In the genomic region with DNA sequence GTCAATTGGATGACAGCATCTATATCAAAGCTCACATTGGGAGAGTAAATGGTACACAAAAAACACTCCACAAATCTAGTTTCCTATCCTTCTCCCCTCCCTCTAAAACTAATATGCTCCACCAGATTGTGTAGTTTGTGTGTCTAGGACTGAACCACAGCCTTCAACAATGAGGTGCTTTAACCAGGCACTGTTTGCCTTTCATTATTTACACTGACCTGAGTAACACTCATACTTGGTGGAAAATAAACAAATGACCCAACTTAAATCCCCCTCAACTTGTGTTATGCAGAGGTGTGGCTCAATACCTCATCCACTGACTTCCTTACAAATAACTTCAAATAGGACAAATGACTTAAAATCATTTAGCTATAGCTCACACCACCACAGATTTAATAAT, we compare ENCODE assay signal across 21 mouse cellular contexts. TPM values are rescaled to one million over a fixed set of nuclear protein-coding genes. Genes with fewer than 3 reads are reported as not detected.
DNase-seq lines count a peak whose midpoint lies in the region; ATAC-seq and TF ChIP-seq lines count a peak whose summit lies in the region.
"Had no signal": no experiment of that assay in that cellular context is flagged by ENCODE, and none has a peak within 500 bp of the region (broad histone marks: within the 10 kb centered on the region; RNA-seq: fewer than 3 reads in every experiment).

No protein-coding gene starts in this region.

- no peak overlapping the region for H3K4me2 ChIP-seq in liver, postnatal 0 days (ENCODE audit: low read depth, low read length)
- H3K4me2 ChIP-seq in liver, embryonic 11.5 days, result no peak overlapping the region
- H3K4me2 ChIP-seq in lung, postnatal 0 days (replicated peaks; ENCODE audit: low read depth, low read length), result no peak overlapping the region
- no peak overlapping the region for H3K4me2 ChIP-seq in stomach, embryonic 15.5 days
- no peak overlapping the region for H3K4me2 ChIP-seq in hindbrain, embryonic 12.5 days (replicated peaks)
- H3K4me2 ChIP-seq in hindbrain, embryonic 14.5 days (replicated peaks), result no peak overlapping the region
- H3K4me2 ChIP-seq: forebrain, embryonic 13.5 days; heart, embryonic 11.5 days; hindbrain, embryonic 13.5 days had no signal

- H3K4me3 ChIP-seq in liver, postnatal 0 days (ENCODE audit: low read depth, low read length), result no peak overlapping the region
- no peak overlapping the region for H3K4me3 ChIP-seq in liver, embryonic 11.5 days (ENCODE audit: low read depth, low read length)
- H3K4me3 ChIP-seq in lung, postnatal 0 days (ENCODE audit: low read depth, low read length), result no peak overlapping the region
- no peak overlapping the region for H3K4me3 ChIP-seq in stomach, embryonic 15.5 days (replicated peaks)
- H3K4me3 ChIP-seq in hindbrain, embryonic 12.5 days, result no peak overlapping the region
- no peak overlapping the region for H3K4me3 ChIP-seq in hindbrain, embryonic 14.5 days (replicated peaks; ENCODE audit: low read length)
- H3K4me3 ChIP-seq: forebrain, embryonic 10.5 days; forebrain, embryonic 13.5 days; heart, adult 2 months; hindbrain, embryonic 13.5 days had no signal

- no peak overlapping the region for H3K9ac ChIP-seq in liver, postnatal 0 days (replicated peaks)
- no peak overlapping the region for H3K9ac ChIP-seq in liver, embryonic 11.5 days (ENCODE audit: low read depth, low read length)
- no peak overlapping the region for H3K9ac ChIP-seq in lung, postnatal 0 days (replicated peaks; ENCODE audit: low read depth)
- H3K9ac ChIP-seq in stomach, embryonic 15.5 days, result no peak overlapping the region
- no peak overlapping the region for H3K9ac ChIP-seq in hindbrain, embryonic 12.5 days
- no peak overlapping the region for H3K9ac ChIP-seq in hindbrain, embryonic 14.5 days
- H3K9ac ChIP-seq: forebrain, embryonic 13.5 days; hindbrain, embryonic 13.5 days had no signal

- H3K27me3 ChIP-seq in liver, postnatal 0 days (ENCODE audit: insufficient read depth, low read length), result no peaks in the 10 kb centered on the region
- no peaks in the 10 kb centered on the region for H3K27me3 ChIP-seq in liver, embryonic 11.5 days (replicated peaks; ENCODE audit: control insufficient read depth, insufficient read depth, low read length)
- no peaks in the 10 kb centered on the region for H3K27me3 ChIP-seq in lung, postnatal 0 days (replicated peaks; ENCODE audit: insufficient read depth, low read length)
- no peaks in the 10 kb centered on the region for H3K27me3 ChIP-seq in stomach, embryonic 15.5 days (replicated peaks)
- no peaks in the 10 kb centered on the region for H3K27me3 ChIP-seq in hindbrain, embryonic 12.5 days
- H3K27me3 ChIP-seq in hindbrain, embryonic 14.5 days (ENCODE audit: control insufficient read depth, insufficient read depth, low read length), result no peaks in the 10 kb centered on the region
- H3K27me3 ChIP-seq: forebrain, embryonic 13.5 days; hindbrain, embryonic 13.5 days; Patski had no signal

- no peak for TF ChIP-seq CTCF in liver, postnatal 0 days (IDR thresholded peaks at IDR 0.05; ENCODE audit: low read depth)
- no peak for TF ChIP-seq CTCF in lung, postnatal 0 days (IDR thresholded peaks at IDR 0.05)

- H3K4me1 ChIP-seq in liver, postnatal 0 days (ENCODE audit: insufficient read depth), result no peaks in the 10 kb centered on the region
- H3K4me1 ChIP-seq in liver, embryonic 11.5 days (replicated peaks; ENCODE audit: control insufficient read depth, insufficient read depth, low read length), result no peaks in the 10 kb centered on the region
- H3K4me1 ChIP-seq in lung, postnatal 0 days (ENCODE audit: insufficient read depth, low read depth, low read length), result no peaks in the 10 kb centered on the region
- no peaks in the 10 kb centered on the region for H3K4me1 ChIP-seq in stomach, embryonic 15.5 days
- no peaks in the 10 kb centered on the region for H3K4me1 ChIP-seq in hindbrain, embryonic 12.5 days
- no peaks in the 10 kb centered on the region for H3K4me1 ChIP-seq in hindbrain, embryonic 14.5 days (replicated peaks; ENCODE audit: control insufficient read depth, insufficient read depth, low read length)
- H3K4me1 ChIP-seq: forebrain, embryonic 13.5 days; hindbrain, embryonic 13.5 days had no signal

- no peak overlapping the region for H3K27ac ChIP-seq in liver, postnatal 0 days (ENCODE audit: low read depth)
- H3K27ac ChIP-seq in liver, embryonic 11.5 days (ENCODE audit: low read depth, low read length), result no peak overlapping the region
- no peak overlapping the region for H3K27ac ChIP-seq in lung, postnatal 0 days (ENCODE audit: low read length)
- no peak overlapping the region for H3K27ac ChIP-seq in stomach, embryonic 15.5 days
- no peak overlapping the region for H3K27ac ChIP-seq in hindbrain, embryonic 12.5 days
- H3K27ac ChIP-seq in hindbrain, embryonic 14.5 days, result no peak overlapping the region
- H3K27ac ChIP-seq: forebrain, embryonic 10.5 days; forebrain, embryonic 13.5 days; heart, adult 2 months; hindbrain, embryonic 13.5 days had no signal

- H3K36me3 ChIP-seq in liver, postnatal 0 days (replicated peaks; ENCODE audit: insufficient read depth, low read length), result 0 out of 2 replicates have a peak, but pooled peaks cover 4% of the 10 kb centered on the region
- no peaks in the 10 kb centered on the region for H3K36me3 ChIP-seq in liver, embryonic 11.5 days (ENCODE audit: control insufficient read depth, insufficient read depth, low read length)
- H3K36me3 ChIP-seq in lung, postnatal 0 days (ENCODE audit: insufficient read depth, low read length), result no peaks in the 10 kb centered on the region
- no peaks in the 10 kb centered on the region for H3K36me3 ChIP-seq in stomach, embryonic 15.5 days
- no peaks in the 10 kb centered on the region for H3K36me3 ChIP-seq in hindbrain, embryonic 12.5 days
- H3K36me3 ChIP-seq in hindbrain, embryonic 14.5 days (replicated peaks; ENCODE audit: control insufficient read depth, insufficient read depth), result no peaks in the 10 kb centered on the region
- H3K36me3 ChIP-seq: forebrain, embryonic 10.5 days; hindbrain, embryonic 13.5 days had no signal

- no peak for TF ChIP-seq EP300 in liver, postnatal 0 days (IDR thresholded peaks at IDR 0.05; ENCODE audit: low read depth)
- TF ChIP-seq EP300 in lung, postnatal 0 days (IDR thresholded peaks at IDR 0.05), result no peak

- H3K9me3 ChIP-seq in liver, postnatal 0 days (ENCODE audit: low read length), result no peaks in the 10 kb centered on the region
- H3K9me3 ChIP-seq in liver, embryonic 11.5 days (ENCODE audit: control insufficient read depth, low read length), result no peaks in the 10 kb centered on the region
- H3K9me3 ChIP-seq in lung, postnatal 0 days (ENCODE audit: low read length), result no peaks in the 10 kb centered on the region
- no peaks in the 10 kb centered on the region for H3K9me3 ChIP-seq in stomach, embryonic 15.5 days
- no peaks in the 10 kb centered on the region for H3K9me3 ChIP-seq in hindbrain, embryonic 12.5 days (replicated peaks)
- no peaks in the 10 kb centered on the region for H3K9me3 ChIP-seq in hindbrain, embryonic 14.5 days (ENCODE audit: control insufficient read depth, low read length)
- H3K9me3 ChIP-seq: forebrain, embryonic 10.5 days; forebrain, embryonic 13.5 days; hindbrain, embryonic 13.5 days had no signal

- ATAC-seq in liver, postnatal 0 days, result peak; percentile 43
- ATAC-seq in liver, embryonic 11.5 days (replicated peaks; ENCODE audit: low FRiP score), result no peak
- peak; percentile 83 for ATAC-seq in lung, postnatal 0 days
- ATAC-seq in stomach, embryonic 15.5 days (ENCODE audit: insufficient read depth, low FRiP score, low read depth), result peak; percentile 58; the same call in 1 of the 2 replicates
- ATAC-seq in hindbrain, embryonic 12.5 days (ENCODE audit: low FRiP score), result no peak
- no peak for ATAC-seq in hindbrain, embryonic 14.5 days (ENCODE audit: low FRiP score)
- ATAC-seq: forebrain, embryonic 13.5 days; forebrain, embryonic 16.5 days; Patski had no signal

- DNase-seq in liver, postnatal 0 days, result no peak
- no peak for DNase-seq in liver, embryonic 11.5 days (ENCODE audit: low spot score)
- DNase-seq in lung, postnatal 0 days (ENCODE audit: low spot score), result peak; percentile 62
- no peak for DNase-seq in lung, postnatal 14 days
- DNase-seq in hindbrain, embryonic 14.5 days (ENCODE audit: low spot score), result no peak
- DNase-seq: adrenal gland, postnatal 10 days; adrenal gland, postnatal 36 days; cerebellum, adult 18-20 months; cerebellum, adult 9-10 months; cerebellum, postnatal 14 days; gastrocnemius, postnatal 10 days; gastrocnemius, postnatal 36 days; heart, adult 2 months had no signal

RNA-seq across cellular contexts. Expression of gene Grb14, which starts 58.6 kb away (rescaled TPM):
- polyA plus RNA-seq in liver, postnatal 0 days (2015; fragmentation: Nextera tagmentation; extraction: Ambion mirVana), result 39.9 and 45.7 TPM in 2 replicates
- polyA plus RNA-seq in liver, embryonic 11.5 days (2014; fragmentation: Nextera tagmentation; extraction: Ambion mirVana), result 7.7 and 8.1 TPM in 2 replicates
- polyA plus RNA-seq in lung, postnatal 0 days (2015; fragmentation: Nextera tagmentation; extraction: Ambion mirVana), result 34.7 and 38.2 TPM in 2 replicates
- 17.1 and 20.0 TPM in 2 replicates for polyA plus RNA-seq in stomach, embryonic 15.5 days (2015; fragmentation: Nextera tagmentation; extraction: Ambion mirVana)
- polyA plus RNA-seq in hindbrain, embryonic 12.5 days (2016; fragmentation: Nextera tagmentation; extraction: Ambion mirVana), result 11.0 and 11.7 TPM in 2 replicates
- polyA plus RNA-seq in hindbrain, embryonic 14.5 days (2014; fragmentation: Nextera tagmentation; extraction: Ambion mirVana), result 24.7 and 25.9 TPM in 2 replicates

Comparison
In these comparisons a context has a peak if more than half of its experiments do, and no peak if none do; other contexts are left out.
1. ATAC-seq: peak in liver, postnatal 0 days (single experiment), lung, postnatal 0 days (single experiment) and stomach, embryonic 15.5 days (single experiment); none in liver, embryonic 11.5 days (single experiment), hindbrain, embryonic 12.5 days (single experiment) and hindbrain, embryonic 14.5 days (single experiment).